Mouse (Mus musculus) adrenal gland, postnatal 4 days (tissue): ENCODE measurements at regions not wholly inside any gene's neighbourhood (a gene's known extent, or its start where the extent isn't known, plus 50 kb on each side); places are given as distances from the start of the nearest gene placed in this dataset.

Experiments used
- DNase-seq, 2 experiments: peaks; one replicate each; pipeline ENCODE4 v3.0.0; 2021 to 2022; ENCODE audit warnings: low spot score in 2 of 2, mixed read lengths in 2 of 2
- microRNA-seq: library from miRNA; unstranded; fragments of <30 nt; microRNA quantifications from one replicate; pipeline ENCODE4 v1.2.0, GENCODE M21; 2021

DNA sequence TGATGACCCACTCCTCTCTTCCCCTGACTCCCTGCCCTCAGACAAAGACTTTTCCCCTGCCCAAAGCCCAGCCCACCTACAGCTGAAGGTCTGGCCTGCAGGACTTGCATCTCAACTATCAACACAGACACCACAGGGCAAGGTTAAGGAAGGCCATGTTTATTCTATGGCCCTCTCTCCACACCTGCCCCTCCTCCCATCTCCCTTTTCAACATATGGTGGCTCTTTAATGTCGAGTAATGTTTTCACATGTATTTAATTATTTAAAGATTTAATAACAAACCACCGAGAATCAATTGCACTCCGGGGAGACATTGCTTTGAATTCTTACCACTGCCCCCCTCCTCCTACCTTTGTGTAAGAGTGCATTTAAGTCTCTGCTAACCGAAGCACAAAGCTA, 273.6 kb downstream of the Lrig3 start:
- DNase-seq: no peak

Small RNAs in the stretch of these regions (microRNA-seq; reads per million reads assigned to microRNA genes)
- gene Mir378d: 3.2 reads per million, percentile 8 among the genes with 10 or more reads in this experiment
